Mouse (Mus musculus) cortical plate, adult 2 months (tissue): ENCODE results near the gene Acox2.

Experiments
- CTCF ChIP-seq: fragments of 200-500 bp; IDR thresholded peaks from 2 replicates; pipeline ENCODE4 v1.5.1; 2011; ENCODE audit warnings: mild to moderate bottlenecking, control low read depth, low read length; ENCODE audit not compliant: insufficient read depth; ENCODE audit errors: extremely low read depth
- POLR2A ChIP-seq: fragments of 200-500 bp; IDR thresholded peaks from 2 replicates; pipeline ENCODE4 v1.6.1; 2011; ENCODE audit warnings: mild to moderate bottlenecking, low read length, control low read depth; ENCODE audit not compliant: insufficient read depth; ENCODE audit errors: extremely low read depth

DNA sequence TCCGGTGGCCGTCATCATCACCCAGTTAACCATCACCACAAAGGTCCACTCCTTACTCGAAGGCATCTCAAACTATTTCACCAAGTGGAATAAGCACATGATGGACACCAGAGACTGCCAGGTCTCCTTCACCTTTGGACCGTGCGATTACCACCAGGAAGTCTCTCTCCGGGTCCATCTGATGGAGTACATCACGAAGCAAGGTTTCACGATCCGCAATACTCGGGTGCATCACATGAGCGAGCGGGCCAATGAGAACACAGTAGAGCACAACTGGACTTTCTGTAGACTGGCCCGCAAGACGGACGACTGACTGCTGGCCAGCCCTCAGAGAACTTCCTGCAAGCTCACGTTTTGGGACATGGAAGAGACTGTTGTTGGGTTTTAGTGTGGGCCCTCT, 36.6 kb downstream of the Acox2 start:
- TF ChIP-seq POLR2A (no peak), CTCF (no peak)
